Mouse (Mus musculus) monocyte, adult 2 months (primary cell): ENCODE results near the gene Rpl21.

Source experiments
- DNase-seq, 2 experiments: peaks; one replicate each; pipeline ENCODE4 v3.0.0; 2022; ENCODE audit warnings: low spot score in 2 of 2, low read depth in 1 of 2

Gene Rpl21

DNA sequence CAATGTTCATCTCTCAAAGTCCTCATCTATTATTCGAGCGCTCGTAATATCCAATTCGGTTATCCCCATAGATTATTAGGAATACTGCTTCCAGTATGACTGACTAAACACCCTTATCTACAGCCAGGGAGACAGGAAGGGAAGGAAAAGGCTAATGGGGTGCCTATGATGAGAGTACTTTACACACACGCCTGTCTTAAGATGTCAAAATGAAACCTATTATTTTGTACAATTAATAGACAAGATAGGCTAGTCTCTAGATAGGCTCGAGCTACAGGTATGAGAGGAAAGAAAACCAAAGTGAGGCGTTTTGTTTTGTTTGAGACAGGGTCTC, 288 bp upstream of the Rpl21 start:
- DNase-seq, result no peak

DNA sequence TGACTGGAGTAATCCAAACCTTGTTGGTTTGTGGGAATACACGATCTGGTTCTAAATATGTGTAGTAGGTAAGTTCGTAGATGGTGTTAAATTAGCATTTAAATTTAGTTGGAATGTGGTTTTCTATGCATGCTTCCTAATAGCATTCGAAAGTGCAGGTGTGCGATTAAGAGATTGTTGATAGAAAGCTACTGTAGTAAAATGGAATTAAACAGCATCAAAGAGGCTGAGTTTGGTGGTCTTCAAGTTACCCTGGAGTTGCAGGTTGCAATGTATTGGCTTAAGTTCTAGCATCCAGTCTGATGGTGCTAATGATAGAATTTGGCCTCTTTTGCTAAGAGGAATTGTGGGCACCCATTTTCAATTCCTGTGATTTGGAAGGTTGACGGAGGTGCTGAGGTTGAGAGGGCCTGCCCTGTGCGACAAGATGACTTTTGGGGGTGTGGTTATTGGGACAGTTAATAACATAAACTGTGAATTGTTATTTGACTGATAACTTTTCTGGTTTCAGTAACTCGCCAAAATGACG, 1.0 kb downstream of the Rpl21 start:
- DNase-seq, result no peak

DNA sequence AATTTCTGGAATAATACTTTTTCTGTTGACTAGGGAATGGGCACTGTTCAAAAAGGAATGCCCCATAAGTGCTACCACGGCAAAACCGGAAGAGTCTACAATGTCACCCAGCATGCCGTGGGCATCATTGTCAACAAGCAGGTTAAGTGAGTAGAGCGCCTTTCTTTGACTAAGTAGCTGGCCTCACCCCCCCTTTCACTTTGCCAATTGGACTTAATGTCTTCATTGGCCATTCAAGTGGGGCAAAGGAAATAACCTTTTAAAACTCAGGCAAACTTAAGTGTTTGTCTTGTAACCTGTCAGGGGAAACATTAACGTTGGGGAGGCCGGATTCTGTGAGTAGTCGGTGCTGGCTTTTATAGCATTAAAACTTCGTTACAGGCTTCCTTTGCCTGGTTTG, 2.3 kb downstream of the Rpl21 start:
- no peak for DNase-seq

DNA sequence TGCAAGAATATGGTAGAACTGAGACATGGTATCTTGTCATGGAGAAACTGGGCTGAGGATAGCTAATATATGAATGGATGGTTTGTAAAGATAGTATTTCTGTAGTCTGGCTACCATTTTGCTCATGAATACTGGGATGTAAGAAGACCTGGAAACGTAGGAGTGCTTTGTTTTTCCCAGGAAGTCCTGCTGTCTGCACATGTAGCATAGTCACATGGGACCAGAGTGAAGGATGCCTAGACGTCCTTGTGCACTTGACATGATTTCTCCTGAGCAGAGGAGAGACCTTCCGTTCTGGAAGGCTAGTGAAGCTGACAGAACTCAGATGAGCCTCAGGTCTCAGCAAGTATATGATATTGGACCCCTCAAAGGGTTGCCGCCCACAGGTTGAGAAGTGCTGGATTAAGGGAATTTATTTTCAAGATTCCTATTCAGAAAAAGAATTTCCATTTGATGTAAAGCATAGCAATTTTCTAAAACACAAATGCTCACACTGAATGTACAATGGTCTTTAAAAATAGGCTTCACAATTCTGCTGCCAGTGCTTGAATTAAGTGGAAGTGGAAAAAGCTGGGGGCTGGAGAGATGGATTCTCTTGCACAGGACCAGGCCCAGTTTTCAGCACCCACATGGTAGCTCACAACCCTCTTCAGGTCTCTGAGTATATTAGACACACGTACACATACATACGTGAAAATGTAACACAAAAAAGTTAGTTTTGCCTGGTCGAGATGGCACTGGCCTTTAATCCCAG, 5.5 kb downstream of the Rpl21 start:
- no peak for DNase-seq

DNA sequence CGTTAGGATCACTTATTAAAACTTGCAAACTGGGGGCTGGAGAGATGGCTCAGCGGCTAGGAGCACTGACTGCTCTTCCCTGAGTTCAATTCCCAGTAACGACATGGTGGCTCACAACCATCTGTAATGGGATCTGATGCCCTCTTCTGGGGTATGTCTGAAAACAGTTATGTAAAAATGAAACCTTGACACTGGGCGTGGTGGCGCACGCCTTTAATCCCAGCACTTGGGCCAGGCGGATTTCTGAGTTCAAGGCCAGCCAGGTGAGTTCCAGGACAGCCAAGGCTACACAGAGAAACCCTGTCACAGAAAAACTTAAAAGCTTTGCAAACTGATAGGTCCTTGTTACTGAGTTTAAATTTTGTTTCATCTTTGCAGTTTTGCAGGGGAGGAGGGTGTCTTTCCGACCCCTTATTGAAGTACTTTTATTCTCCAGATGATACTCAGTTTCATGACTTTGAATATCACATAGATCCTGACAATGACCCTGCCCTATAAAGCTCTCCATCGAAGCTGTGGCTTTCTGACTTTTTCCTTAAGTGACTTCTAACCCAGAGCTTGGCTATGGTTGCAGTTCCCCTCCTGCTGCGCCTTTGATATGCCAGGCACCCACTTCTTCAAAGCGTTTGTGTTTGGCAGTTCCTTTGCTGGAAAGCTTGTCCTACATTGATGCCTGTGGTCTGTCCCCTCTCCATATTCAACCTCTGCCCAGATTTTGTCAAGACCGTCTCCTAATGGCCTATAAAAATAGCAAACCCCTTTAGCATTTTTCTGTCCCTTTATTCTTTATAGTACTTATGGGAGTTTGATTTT, 6.4 kb downstream of the Rpl21 start:
- DNase-seq, result no peak

DNA sequence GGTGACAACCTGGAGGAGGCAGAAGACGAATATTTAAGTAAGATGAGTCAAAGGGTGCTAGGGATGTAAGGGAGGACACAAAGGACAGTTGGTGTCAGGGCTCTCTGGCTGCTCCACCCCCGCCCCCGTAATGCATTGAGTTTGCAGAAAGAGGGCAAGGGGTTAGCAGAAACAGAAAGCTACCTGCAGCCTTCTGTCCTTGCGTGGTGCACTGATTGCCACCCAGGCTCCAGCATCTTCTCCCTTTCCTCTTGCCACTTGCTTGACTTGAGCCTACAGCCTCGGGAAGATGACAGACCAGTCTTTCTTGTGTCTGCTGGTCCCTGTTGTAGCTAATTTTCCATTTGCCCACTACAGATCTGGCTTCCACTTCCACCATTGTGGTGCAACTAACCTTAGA, 7.1 kb downstream of the Rpl21 start:
- no peak for DNase-seq

DNA sequence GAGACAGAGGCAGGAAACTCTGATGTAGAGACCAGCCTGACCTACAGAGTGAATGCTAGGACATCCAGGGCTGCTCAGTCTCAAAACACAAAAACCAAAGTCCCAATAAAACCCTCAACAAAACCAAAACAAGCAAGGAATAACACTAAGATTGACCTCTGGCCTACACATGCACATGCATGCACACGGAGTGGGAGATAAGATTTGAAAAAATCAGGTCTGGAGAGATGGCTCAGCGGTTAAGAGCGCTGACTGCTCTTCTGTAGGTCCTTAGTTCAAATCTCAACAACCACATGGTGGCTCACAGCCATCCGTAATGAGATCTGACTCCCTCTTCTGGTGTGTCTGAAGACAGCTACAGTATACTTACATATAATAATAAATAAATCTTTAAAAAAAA, 7.7 kb downstream of the Rpl21 start:
- DNase-seq, result no peak

DNA sequence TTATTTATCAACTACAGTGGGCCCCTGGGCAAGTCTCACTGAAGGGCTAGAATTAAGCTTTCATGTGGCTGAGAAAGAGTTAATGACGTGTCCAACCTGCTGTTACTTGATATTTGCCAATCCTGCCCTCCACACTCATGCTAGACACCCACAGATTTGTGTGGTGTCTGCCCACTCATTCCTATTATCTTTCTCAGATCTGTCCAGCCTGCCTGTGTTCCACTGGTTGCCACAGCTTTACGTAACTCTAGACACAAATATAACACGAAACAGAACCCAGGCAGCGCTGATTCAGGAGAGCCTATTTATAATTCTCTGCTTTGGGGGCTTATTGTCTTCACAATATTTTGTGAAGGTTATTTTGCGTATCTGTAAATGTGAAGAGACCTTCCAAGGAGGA, 8.6 kb downstream of the Rpl21 start:
- no peak for DNase-seq

DNA sequence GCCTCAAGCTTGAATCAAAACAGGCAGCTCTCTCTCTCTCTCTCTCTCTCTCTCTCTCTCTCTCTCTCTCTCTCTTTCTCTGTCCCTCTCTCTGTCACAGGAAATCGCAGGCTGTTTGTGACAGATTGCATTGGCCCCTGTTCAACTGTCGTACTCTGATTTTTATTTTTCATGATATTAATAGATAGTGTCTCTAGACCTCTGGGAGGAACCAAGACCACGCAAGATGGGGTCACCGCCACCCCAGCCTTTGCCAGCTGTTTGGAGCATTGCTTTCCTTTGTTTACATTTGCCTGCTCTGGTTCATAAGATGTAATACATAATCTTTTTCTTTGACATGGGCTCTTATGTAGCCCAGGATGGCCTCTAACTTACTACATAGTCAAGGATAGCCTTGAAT, 9.3 kb downstream of the Rpl21 start:
- no peak for DNase-seq

DNA sequence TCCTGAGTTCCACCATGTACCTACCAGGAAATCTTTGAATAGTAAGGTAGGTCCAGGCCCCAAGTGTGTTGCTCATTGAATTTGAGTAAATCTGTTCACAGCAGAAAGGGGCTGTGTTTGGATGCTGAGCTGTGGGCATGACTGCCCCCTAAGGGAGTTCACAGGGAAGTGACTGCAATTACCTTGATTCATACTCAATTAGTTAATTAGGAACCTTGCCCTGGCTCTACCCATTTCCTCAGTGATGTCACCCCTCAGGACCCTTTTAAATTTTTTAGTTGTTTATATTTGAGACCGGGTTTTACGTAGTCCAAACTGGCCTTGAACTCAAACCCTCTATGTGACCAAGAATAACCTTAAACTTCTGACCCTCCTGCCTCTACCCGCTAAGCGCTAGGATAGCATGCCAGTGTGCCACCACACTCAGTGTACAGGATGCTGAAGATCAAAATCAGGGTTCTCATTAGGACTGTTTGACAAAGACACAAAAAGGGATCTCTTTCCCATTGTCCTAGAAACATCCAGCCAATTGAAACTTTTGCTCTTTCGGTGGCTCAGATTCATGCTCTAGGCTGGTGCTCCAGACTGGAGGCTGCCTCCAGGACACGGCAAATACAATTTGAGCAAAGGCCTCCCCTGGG, 11.7 kb downstream of the Rpl21 start:
- no peak for DNase-seq

DNA sequence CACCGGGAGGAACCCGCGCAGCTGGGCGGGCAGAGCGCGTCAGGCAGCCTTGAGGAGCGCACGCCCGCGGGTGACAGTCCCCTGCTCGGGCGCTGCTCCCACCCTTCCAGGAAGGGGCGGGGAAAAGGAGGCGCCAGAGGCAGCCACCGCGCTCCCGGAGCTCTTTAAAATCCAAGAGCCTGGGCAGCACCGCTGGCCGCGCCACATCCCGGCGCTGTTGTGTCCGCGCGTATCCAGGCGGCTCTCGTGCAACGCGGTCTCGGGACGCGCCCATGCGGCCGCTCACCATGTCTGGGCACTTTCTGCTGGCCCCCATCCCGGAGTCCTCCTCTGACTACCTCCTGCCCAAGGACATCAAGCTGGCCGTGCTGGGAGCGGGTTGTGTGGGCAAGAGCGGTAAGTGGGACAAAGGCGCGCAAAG, 12.3 kb downstream of the Rpl21 start, which contains the start of gene Rasl11a:
Gene Rasl11a (plus strand): TSS at position 127 of the 421 bp plus-strand sequence.
- peak in 1 of 2 experiments; percentile 8 for DNase-seq

DNA sequence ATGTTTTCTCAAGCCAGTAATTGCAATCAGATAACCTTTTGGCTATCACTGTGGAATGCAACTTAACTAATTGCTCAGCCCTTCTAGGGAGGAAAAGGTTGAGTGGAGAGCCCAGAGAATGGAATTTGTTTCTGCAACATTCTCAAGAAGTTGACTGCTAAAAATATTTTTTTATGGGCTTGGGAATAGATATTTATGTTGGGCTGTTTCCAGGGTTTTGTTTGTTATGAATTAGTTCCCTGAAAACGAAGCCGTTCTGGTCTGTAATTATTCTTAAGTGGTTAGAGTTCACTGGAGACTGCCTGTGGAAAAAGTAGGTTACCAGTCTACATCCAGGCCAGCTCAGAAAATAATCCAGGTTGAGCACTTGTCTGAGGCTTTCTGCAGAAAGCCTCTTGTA, 13.8 kb downstream of the Rpl21 start:
- no peak for DNase-seq

DNA sequence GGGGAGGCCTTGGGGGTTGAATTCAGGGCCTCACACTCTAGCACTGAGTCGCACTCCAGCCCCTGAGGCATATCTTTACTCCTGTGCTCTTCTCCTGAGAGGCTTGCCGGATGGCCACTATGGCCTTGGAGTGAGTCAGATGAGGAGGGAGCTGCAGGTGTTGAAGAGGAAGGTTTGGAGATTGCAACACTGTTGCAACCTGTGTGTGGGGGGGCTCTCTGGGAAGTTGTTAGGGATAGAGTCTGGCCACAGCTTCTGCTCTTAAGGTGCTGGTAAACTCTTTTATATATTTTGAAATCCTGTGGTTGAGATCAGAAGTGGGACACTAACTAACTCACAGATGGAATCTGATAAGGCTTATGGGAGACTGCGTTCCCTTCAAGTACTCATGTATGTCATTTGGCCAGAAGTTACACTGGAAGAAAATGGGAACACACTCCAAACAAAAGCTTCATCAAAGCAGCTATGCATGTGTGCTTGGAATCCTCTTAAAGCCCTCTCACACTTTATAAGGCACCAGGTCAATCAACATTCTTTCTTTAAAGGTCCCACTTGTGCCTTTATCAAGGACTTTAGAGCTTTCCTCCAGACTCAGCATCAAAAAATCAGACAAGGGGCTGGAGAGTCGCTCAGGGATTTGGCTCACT, 16.4 kb downstream of the Rpl21 start:
- DNase-seq, result no peak

DNA sequence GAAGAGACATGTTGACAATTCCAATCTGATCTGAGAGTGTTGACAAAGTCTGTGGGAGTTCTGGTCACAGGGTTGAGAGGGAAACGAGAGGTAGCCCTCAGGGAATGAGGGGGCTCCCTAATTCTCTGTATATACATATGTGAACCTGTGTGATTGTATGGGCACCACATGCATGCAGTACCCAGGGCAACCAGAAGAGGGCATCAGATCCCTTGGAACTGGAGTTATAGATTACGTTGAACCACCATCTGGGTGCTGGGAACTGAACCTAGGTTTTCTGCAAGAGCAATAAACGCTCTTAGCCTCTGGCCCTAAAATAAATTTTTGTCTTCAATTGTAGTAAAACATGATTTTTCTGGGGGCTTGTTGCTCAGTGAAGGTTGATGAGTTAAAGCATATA, 23.4 kb downstream of the Rpl21 start:
- DNase-seq, result no peak

DNA sequence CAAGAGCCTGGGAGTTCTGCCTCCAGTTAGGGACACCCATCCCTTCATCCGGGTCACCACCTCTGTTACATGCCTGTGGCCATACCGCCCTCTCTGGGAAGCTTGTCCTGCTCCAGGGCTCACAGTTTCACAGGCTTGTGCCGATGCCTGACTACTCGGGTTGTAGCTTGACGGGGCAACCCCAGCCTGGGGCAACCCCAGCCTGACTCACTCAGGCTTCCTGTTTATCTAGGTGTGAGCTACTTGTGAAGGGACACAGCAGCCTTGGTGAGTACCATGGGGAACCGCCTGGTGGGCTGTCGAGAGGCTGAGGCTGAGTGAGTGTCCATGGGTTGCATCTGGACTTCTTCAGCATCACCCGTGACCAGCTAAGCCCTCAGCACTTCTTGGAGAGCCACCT, 24.9 kb downstream of the Rpl21 start:
- no peak for DNase-seq

DNA sequence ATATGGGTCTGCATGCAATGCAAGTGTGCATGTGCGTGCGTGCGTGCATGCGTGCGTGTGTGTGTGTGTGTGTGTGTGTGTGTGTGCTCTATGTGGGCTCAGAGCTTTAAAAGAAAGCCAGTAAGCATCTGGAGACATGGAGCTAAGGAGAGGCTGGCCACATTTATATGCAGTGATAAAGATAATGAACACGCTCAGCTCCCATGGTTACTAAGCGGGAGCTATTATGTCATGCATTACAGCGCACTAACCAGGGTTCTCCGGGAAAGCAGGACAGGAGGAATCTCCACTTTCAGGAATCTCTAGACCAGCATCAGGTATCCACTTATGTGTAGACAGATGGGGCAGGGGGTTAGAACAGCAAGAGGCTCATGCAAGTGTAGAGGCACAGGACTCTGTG, 26.1 kb downstream of the Rpl21 start:
- no peak for DNase-seq

DNA sequence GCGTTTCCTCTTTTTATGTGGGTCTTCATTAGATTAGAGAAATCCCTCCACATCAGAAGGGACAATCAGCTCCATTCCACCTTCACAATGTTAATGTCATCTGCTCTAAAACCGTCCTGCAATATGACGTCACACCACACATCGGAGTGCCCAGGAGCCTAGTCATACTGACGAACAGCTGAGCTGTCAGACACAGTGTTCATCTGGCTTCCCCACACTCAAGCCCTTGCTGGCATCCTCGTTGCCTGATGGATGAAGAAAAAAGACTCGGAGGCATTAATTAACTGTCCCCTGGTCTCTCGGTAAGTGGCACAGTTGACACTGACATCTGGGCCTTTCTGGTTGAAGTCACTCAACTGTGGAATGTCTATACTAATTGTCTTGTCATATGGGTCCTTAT, 26.6 kb downstream of the Rpl21 start:
- no peak for DNase-seq

DNA sequence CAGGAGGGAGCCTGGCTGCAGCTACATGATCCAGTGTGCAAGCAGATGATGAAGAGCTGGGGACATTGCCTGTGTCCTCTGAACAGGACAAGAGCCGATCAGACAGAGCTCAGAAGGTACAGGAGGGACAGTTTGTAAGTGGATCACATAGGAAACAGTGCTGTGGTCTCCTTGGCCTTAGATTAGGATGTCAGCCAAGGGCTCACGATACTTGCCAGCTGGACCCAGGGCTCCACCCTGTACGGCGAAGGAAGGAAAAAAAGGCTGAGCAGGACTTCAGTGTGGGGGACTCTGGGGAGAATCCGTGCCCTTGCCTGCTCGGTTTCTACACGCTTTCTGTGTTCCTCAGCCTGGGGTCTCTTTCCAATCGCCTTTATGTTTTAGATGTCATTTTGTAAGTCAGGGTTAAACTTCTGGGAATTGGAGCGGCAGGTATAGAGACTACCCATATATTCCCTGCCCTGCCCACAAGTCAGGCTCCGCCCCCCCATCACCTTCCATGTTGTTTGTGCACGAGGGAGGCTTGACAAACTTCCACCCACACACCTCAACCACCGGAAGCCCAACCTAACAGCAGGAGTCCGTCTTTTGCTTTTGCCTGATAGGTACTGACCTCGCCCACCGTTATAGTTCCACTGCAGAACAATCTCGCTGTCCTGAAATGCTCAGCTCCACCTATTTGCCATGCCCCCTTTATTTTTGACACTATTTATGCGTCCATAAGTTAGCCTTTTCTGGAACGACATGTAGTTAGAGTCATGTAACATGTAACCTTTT, 27.7 kb downstream of the Rpl21 start:
- DNase-seq, result no peak

DNA sequence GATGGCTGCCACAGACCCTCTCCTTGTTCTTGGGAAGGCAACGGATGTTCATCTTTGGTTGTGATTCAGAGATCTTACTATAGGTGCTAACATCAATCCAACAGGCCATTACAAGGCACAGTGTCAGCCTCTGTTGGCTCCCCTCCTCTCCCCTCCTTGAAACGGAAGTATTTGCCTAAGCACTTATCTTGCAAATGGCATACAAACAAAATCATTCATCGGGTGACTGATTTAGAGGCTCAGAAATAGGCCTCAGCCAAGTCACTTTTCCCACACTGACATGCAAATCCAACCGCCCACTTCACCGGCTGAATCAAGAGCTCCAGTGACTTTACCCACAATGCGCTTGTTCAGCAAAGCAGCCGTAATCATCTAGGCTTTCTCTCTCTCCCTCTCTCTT, 28.9 kb downstream of the Rpl21 start:
- DNase-seq, result no peak

DNA sequence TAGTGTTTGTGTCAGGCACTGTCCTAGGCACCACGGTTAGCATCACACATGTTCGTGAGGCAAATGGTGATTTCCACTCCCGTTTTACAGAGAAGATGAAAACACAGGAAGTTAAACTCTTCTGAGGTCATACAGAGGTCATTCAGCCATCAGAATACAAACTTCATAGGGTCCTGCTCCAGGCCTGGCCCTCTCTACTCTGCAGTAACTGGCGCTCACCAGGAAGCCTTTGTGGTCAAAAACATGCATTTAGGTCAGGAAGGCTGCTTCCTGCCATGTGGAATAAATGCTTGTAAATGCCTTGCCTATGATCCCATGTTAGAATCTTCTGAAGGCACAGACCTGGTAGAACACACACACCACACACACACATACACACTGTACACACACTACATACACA, 32.8 kb downstream of the Rpl21 start:
- DNase-seq, result no peak

DNA sequence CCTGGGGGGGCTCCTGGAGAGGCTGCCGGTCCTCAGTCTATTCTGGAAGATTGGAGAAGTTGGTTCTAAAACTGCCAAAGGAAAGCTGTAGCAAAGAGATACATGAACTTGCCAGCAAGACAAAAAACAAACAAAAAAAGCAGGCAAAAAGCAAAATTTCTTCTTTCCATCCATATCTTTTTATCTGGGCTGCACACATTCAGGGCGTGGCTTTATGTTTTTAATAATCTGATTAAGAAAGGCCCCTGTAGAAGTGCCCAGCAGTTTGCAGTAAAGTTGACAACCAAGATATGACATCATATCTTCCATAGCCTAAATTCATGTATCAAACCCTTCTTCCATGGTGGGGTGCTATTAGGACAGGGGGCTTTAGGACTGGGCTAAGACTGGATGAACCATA, 33.6 kb downstream of the Rpl21 start:
- DNase-seq, result no peak
